Mouse (Mus musculus) Patski (cell line): ENCODE measurements around the gene Tnxb. TPM values are rescaled to one million over a fixed set of nuclear protein-coding genes. Genes with fewer than 3 reads are reported as not detected.

Source experiments
- ATAC-seq: fragments of 100-300 bp; one replicate; pipeline ENCODE4 v1.8.0; 2021
- CTCF ChIA-PET: fragments of 350-600 bp; sonication (Branson Sonifier 250); formaldehyde crosslinking; loops from one replicate; lab custom pipeline; 2022; ENCODE audit warnings: inconsistent platforms; lab: Charles Lee
- POLR2A ChIA-PET: fragments of 350-600 bp; sonication (Branson Sonifier 250); formaldehyde crosslinking; loops from one replicate; lab custom pipeline; 2022; ENCODE audit warnings: antibody characterized with exemption, inconsistent platforms; lab: Charles Lee
- DNase-seq: peaks from one replicate; pipeline ENCODE4 v3.0.0-alpha.2; 2011; ENCODE audit warnings: low read depth, low spot score
- H3K27me3 ChIP-seq: fragments of 371-371 bp; one replicate; pipeline ENCODE4 v1.5.1; 2021
- CTCF ChIP-seq: fragments of 100-300 bp; IDR thresholded peaks from one replicate; pipeline ENCODE4 v1.5.1; 2021
- in situ Hi-C: fragments of 300-500 bp; cut with MboI; formaldehyde crosslinking; loops from 3 replicates; pipeline ENCODE4 v1.11.1; 2018; ENCODE audit warnings: low pct_unique_long_range_greater_than_20kb, mixed read lengths
- polyA plus RNA-seq: library from polyadenylated mRNA; unstranded; gene quantifications from one replicate; pipeline ENCODE4 v1.2.3, GENCODE M21; 2021

Gene Tnxb
- polyA plus RNA-seq, 1 experiment from 2014 or later: 0.50 TPM

- in situ Hi-C loops: no loop called here
- ChIA-PET CTCF (no interaction called here), POLR2A (interaction anchor here (1.0 to 2.0 kb wide), 2 partner anchors 19 to 31 kb away, joined by 3 to 4 read pairs; no protein-coding TSS in a partner anchor)
- no peaks in the 10 kb centered on the region for H3K27me3 ChIP-seq
- ATAC-seq (no peak), DNase-seq (no peak)
- no peak for TF ChIP-seq CTCF
Measured at GRCm38 (mm10) chr17:34680191-34680590, 9.9 kb downstream of the Tnxb start.

DNA sequence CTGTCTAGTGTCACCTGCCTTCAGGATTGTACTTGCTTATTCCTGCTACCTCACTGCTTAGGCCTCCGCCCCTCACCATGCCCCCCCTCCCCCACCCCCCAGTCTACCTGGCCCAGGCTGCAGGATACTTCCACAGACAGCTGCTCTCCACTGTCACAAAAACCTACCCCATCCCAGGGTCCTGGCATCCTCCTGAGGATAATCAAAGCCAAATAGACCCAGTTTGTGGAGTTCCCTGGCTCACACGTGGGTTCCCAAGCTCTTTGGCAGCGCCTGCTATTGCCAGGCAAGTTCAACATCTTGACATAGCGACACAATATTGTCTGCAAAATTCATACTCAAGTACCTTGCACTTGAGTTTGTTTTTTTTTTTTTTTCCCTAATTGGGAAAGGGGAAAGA, 10.3 kb downstream of the Tnxb start:
- ATAC-seq: no peak
- in situ Hi-C loops: no loop called here
- no peaks in the 10 kb centered on the region for H3K27me3 ChIP-seq

DNA sequence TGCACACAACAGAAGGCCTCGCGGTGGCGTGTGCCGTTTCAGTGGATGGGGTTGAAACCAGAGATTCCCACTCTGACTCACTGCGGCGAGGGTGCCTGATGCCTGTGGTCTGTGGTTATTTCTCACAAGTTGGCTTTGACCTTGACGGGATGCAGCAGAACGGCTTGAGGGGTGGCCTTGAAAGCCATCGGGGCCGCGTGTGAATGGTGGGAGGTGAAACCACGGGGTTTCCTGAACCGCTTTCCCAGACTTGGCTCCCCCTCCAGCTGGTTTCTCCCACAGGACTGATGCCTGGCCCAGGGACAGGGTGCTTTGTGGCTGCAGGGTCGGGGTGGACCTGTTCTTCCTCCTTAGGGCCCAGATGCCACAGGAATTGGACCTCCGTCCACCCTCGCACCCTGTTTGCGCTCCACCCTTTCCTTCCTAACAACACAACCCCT, 10.8 kb downstream of the Tnxb start:
- ATAC-seq (peak; percentile 63), DNase-seq (peak; percentile 76)
- H3K27me3 ChIP-seq: no peaks in the 10 kb centered on the region
- ChIA-PET POLR2A (interaction anchor here (1.0 to 2.0 kb wide), 2 partner anchors 20 to 32 kb away, joined by 3 to 4 read pairs; no protein-coding TSS in a partner anchor), CTCF (interaction anchor here (1.8 kb wide), 1 partner anchor 26 kb away, joined by 4 read pairs; no protein-coding TSS in a partner anchor)
- no peak for TF ChIP-seq CTCF
- in situ Hi-C loops: no loop called here

More for the DNA sequence above, 10.3 kb downstream of the Tnxb start:
- DNase-seq: no peak
- ChIA-PET CTCF (no interaction called here), POLR2A (interaction anchor here (1.0 to 2.0 kb wide), 2 partner anchors 20 to 31 kb away, joined by 3 to 4 read pairs; no protein-coding TSS in a partner anchor)
- TF ChIP-seq CTCF: no peak

DNA sequence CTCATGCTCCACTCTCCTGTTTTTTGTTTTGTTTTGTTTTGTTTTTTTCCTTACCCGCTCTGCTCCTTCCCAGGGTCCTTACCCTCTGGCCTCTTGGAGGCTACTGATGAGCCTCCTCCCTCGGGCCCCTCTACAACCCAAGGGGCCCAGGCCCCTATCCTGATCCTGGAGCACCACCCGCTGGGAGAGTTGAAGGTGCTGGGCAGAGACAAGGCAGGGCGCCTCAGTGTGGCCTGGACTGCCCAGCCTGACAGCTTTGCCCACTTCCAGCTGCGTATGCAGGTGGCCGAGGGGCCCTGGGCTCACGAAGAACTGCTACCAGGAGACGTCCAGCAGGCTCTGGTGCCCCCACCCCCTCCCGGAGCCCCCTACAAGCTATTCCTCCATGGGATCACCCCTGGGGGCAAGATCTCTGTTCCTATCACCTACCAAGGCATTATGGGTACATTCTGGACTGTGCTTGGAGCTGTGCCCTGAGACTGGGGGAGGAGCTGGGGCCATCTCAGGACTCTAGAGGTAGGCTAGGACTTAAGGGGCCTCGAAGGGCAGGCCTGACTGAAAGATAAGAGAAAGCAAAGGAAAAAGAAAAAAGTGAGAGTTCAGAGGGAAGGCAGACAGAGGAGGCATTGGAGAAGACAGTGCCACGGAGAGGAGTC, 11.7 kb downstream of the Tnxb start:
- in situ Hi-C loops: no loop called here
- DNase-seq (no peak), ATAC-seq (no peak)
- TF ChIP-seq CTCF: no peak
- no peaks in the 10 kb centered on the region for H3K27me3 ChIP-seq
- POLR2A ChIA-PET: interaction anchor here (1.1 to 2.0 kb wide), 2 partner anchors 21 to 23 kb away, joined by 3 to 4 read pairs; no protein-coding TSS in a partner anchor
- CTCF ChIA-PET: interaction anchor here (1.8 kb wide), 1 partner anchor 27 kb away, joined by 4 read pairs; no protein-coding TSS in a partner anchor

DNA sequence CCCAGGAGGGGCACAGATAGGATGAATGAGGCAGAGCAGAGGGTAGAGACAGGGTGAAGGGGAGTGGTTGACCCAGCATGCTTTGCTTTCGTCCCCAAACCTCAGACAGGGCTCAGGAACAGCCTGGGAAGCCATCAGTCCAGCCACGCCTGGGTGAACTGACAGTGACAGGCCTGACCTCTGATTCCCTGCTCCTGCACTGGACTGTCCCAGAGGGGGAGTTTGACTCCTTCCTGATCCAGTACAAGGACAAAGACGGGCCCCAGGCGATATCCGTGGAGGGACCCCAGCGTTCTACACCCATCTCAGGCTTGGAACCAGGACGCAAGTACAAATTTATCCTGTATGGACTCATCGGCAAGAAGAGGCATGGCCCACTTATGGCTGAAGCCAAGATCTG, 12.8 kb downstream of the Tnxb start:
- in situ Hi-C loops: no loop called here
- CTCF ChIA-PET: no interaction called here
- no peak for DNase-seq
- POLR2A ChIA-PET: no interaction called here
- ATAC-seq: no peak
- TF ChIP-seq CTCF: no peak
- no peaks in the 10 kb centered on the region for H3K27me3 ChIP-seq

GRCm38 (mm10) chr17:34683686-34684220, 13.4 kb downstream of the Tnxb start:
- no peak for DNase-seq
- no peak for TF ChIP-seq CTCF
- CTCF ChIA-PET: no interaction called here

GRCm38 (mm10) chr17:34684253-34684893, 14.0 kb downstream of the Tnxb start:
- ATAC-seq: no peak

More at GRCm38 (mm10) chr17:34683686-34684220, 13.4 kb downstream of the Tnxb start:
- POLR2A ChIA-PET: interaction anchor here (1.2 to 1.4 kb wide), 2 partner anchors 28 to 33 kb away, joined by 3 read pairs; no protein-coding TSS in a partner anchor
- ATAC-seq: no peak
- in situ Hi-C loops: no loop called here
- no peaks in the 10 kb centered on the region for H3K27me3 ChIP-seq

GRCm38 (mm10) chr17:34685120-34686110, 15.1 kb downstream of the Tnxb start:
- in situ Hi-C loops: no loop called here
- H3K27me3 ChIP-seq: no peaks in the 10 kb centered on the region
- DNase-seq (no peak), ATAC-seq (peak; percentile 42)
- CTCF ChIA-PET: no interaction called here
- TF ChIP-seq CTCF: no peak
- POLR2A ChIA-PET: interaction anchor here (0.6 to 1.4 kb wide), 3 partner anchors 30 to 282 kb away, joined by 3 read pairs; no protein-coding TSS in a partner anchor

More at GRCm38 (mm10) chr17:34684253-34684893, 14.0 kb downstream of the Tnxb start:
- ChIA-PET POLR2A (interaction anchor here (0.6 to 1.4 kb wide), 3 partner anchors 29 to 283 kb away, joined by 3 read pairs; no protein-coding TSS in a partner anchor), CTCF (no interaction called here)
- no peak for DNase-seq
- no peak for TF ChIP-seq CTCF
- no peaks in the 10 kb centered on the region for H3K27me3 ChIP-seq
- in situ Hi-C loops: no loop called here

GRCm38 (mm10) chr17:34688889-34689288, 18.6 kb downstream of the Tnxb start:
- DNase-seq: no peak
- in situ Hi-C loops: no loop called here
- TF ChIP-seq CTCF: no peak
- ChIA-PET CTCF (no interaction called here), POLR2A (no interaction called here)
- H3K27me3 ChIP-seq: no peaks in the 10 kb centered on the region
- no peak for ATAC-seq
